In genomic region chr13:65242319-65242787, GRCm38 (mm10) we compare ENCODE assay signal across 9 mouse cellular contexts. TPM values are rescaled to one million over a fixed set of nuclear protein-coding genes. Genes with fewer than 3 reads are reported as not detected.
DNase-seq lines count a peak whose midpoint lies in the region; ATAC-seq and TF ChIP-seq lines count a peak whose summit lies in the region.
"Had no signal": no experiment of that assay in that cellular context is flagged by ENCODE, and none has a peak within 500 bp of the region (broad histone marks: within the 10 kb centered on the region; RNA-seq: fewer than 3 reads in every experiment).

No protein-coding gene starts in this region.

- no peak for TF ChIP-seq EP300 in heart, adult 2 months (IDR thresholded peaks at IDR 0.05; ENCODE audit: insufficient read depth, low read depth, low read length)

- H3K9me3 ChIP-seq in limb, embryonic 15.5 days, result 0 out of 2 replicates have a peak, but pooled peaks cover 5% of the 10 kb centered on the region
- no peaks in the 10 kb centered on the region for H3K9me3 ChIP-seq in stomach, embryonic 15.5 days

- no peaks in the 10 kb centered on the region for H3K27me3 ChIP-seq in heart, adult 2 months (ENCODE audit: control insufficient read depth, insufficient read depth, low read length)
- H3K27me3 ChIP-seq in limb, embryonic 15.5 days, result no peaks in the 10 kb centered on the region
- no peaks in the 10 kb centered on the region for H3K27me3 ChIP-seq in stomach, embryonic 15.5 days (replicated peaks)
- H3K27me3 ChIP-seq: Patski had no signal

- no peaks in the 10 kb centered on the region for H3K79me2 ChIP-seq in heart, adult 2 months (replicated peaks; ENCODE audit: control insufficient read depth, insufficient read depth, low read length)

- TF ChIP-seq CTCF in heart, adult 2 months (IDR thresholded peaks at IDR 0.05), result no peak
- TF ChIP-seq CTCF in embryonic fibroblast, embryonic 13.5 days (IDR thresholded peaks at IDR 0.05; ENCODE audit: borderline replicate concordance, insufficient read depth, low read length), result no peak

- H3K4me2 ChIP-seq in limb, embryonic 15.5 days, result peak overlapping the region; percentile 98
- H3K4me2 ChIP-seq in stomach, embryonic 15.5 days, result peak overlapping the region; percentile 97

- H3K9ac ChIP-seq in heart, adult 2 months (ENCODE audit: low read depth, low read length), result no peak overlapping the region; the same call in 1 of the 2 replicates
- peak overlapping the region; percentile 67; the same call in 1 of the 2 replicates for H3K9ac ChIP-seq in limb, embryonic 15.5 days
- H3K9ac ChIP-seq in stomach, embryonic 15.5 days, result no peak overlapping the region

- peaks cover 2% of the 10 kb centered on the region; the same call in 1 of the 2 replicates for H3K4me1 ChIP-seq in heart, adult 2 months (ENCODE audit: control insufficient read depth, insufficient read depth, low read length)
- H3K4me1 ChIP-seq in embryonic fibroblast, embryonic 13.5 days (ENCODE audit: control insufficient read depth, insufficient read depth, low read length), result no peaks in the 10 kb centered on the region
- H3K4me1 ChIP-seq in limb, embryonic 15.5 days, result peaks cover 16% of the 10 kb centered on the region
- H3K4me1 ChIP-seq in stomach, embryonic 15.5 days, result peaks cover 10% of the 10 kb centered on the region

- no peak for DNase-seq in heart, adult 2 months
- DNase-seq in heart, postnatal 10 days, result no peak
- peak; percentile 10 for DNase-seq in 416B (ENCODE audit: low read depth)
- DNase-seq in adrenal gland, postnatal 4 days (ENCODE audit: low spot score in 2 of 2), result no peak

- H3K4me3 ChIP-seq in heart, adult 2 months, result peak overlapping the region; percentile 78
- H3K4me3 ChIP-seq in embryonic fibroblast, embryonic 13.5 days (ENCODE audit: insufficient read depth, low read length), result peak overlapping the region; percentile 61
- H3K4me3 ChIP-seq in limb, embryonic 15.5 days, result peak overlapping the region; percentile 79
- peak overlapping the region; percentile 64 for H3K4me3 ChIP-seq in stomach, embryonic 15.5 days (replicated peaks)

- no peak for ATAC-seq in limb, embryonic 15.5 days (ENCODE audit: insufficient number of reproducible peaks, low FRiP score, low TSS enrichment, low read depth)
- ATAC-seq in stomach, embryonic 15.5 days (ENCODE audit: insufficient read depth, low FRiP score, low read depth), result no peak
- ATAC-seq in inflammation-experienced regulatory T-cells, adult 6 months, result no peak
- ATAC-seq: Patski had no signal

- 24% methylated on average over 27 of the region's 27 CpGs for WGBS in heart, adult 2 months
- 32% methylated on average over 27 of the region's 27 CpGs for WGBS in limb, embryonic 15.5 days
- WGBS in stomach, embryonic 15.5 days, result 33% methylated on average over 27 of the region's 27 CpGs

- intact Hi-C loops in heart, adult 2 months (cut with DNase I), result loop anchor here (10.0 kb wide), 1 partner anchor 798 kb away; no protein-coding TSS in a partner anchor
- intact Hi-C loops in heart, postnatal 10 days (cut with DNase I), result loop anchor here (5.0 to 10.0 kb wide), 2 partner anchors 130 to 808 kb away; partner anchors contain the start of genes Cdk20 and Mfsd14b

- no peaks in the 10 kb centered on the region for H3K36me3 ChIP-seq in heart, adult 2 months (ENCODE audit: control insufficient read depth, insufficient read depth, low read length)
- 0 out of 2 replicates have a peak, but pooled peaks cover 3% of the 10 kb centered on the region for H3K36me3 ChIP-seq in limb, embryonic 15.5 days
- no peaks in the 10 kb centered on the region for H3K36me3 ChIP-seq in stomach, embryonic 15.5 days

- no peak for TF ChIP-seq POLR2A in heart, adult 2 months (IDR thresholded peaks at IDR 0.05; ENCODE audit: insufficient read depth, low read depth, low read length)
- no peak for TF ChIP-seq POLR2A in embryonic fibroblast, embryonic 13.5 days (IDR thresholded peaks at IDR 0.05; ENCODE audit: low read depth, low read length)

- no peak overlapping the region for H3K27ac ChIP-seq in heart, adult 2 months
- H3K27ac ChIP-seq in embryonic fibroblast, embryonic 13.5 days (ENCODE audit: insufficient read depth, low read length), result no peak overlapping the region
- no peak overlapping the region for H3K27ac ChIP-seq in limb, embryonic 15.5 days
- H3K27ac ChIP-seq in stomach, embryonic 15.5 days, result no peak overlapping the region

RNA-seq across cellular contexts. Expression of gene Gm10775, which starts 17.0 kb away (rescaled TPM):
- total RNA-seq in heart, adult 2 months (2021), result not detected
- not detected in 2 replicates for polyA plus RNA-seq in heart, adult 2 months (2012; rRNA removed)
- not detected for total RNA-seq in heart, postnatal 10 days (2021)
- polyA plus RNA-seq in embryonic fibroblast, embryonic 13.5 days (2011; ENCODE audit: insufficient read length, low read depth, missing spikeins), result not detected in 2 replicates
- polyA plus RNA-seq in limb, embryonic 15.5 days (2015; fragmentation: Nextera tagmentation; extraction: Ambion mirVana), result not detected in 2 replicates
- not detected in 2 replicates for polyA plus RNA-seq in stomach, embryonic 15.5 days (2015; fragmentation: Nextera tagmentation; extraction: Ambion mirVana)
- not detected for polyA plus RNA-seq in inflammation-experienced regulatory T-cells, adult 6 months (2017; shearing (Covaris generic))
- total RNA-seq in adrenal gland, postnatal 4 days (2021), result not detected
- polyA plus RNA-seq: Patski had no signal

RNA-seq across cellular contexts. Expression of gene Zfp369, which starts 36.3 kb away (rescaled TPM):
- 10 to 100 TPM; 21.2 to 23.3 TPM for total RNA-seq in heart, adult 2 months (2021)
- polyA plus RNA-seq in heart, adult 2 months (2012; rRNA removed), result 11.0 and 18.6 TPM in 2 replicates
- 10 to 100 TPM; 28.3 to 39.0 TPM for total RNA-seq in heart, postnatal 10 days (2021)
- polyA plus RNA-seq in embryonic fibroblast, embryonic 13.5 days (2011; ENCODE audit: insufficient read length, low read depth, missing spikeins), result 23.8 and 26.9 TPM in 2 replicates
- polyA plus RNA-seq in limb, embryonic 15.5 days (2015; fragmentation: Nextera tagmentation; extraction: Ambion mirVana), result 11.3 and 12.4 TPM in 2 replicates
- 9.0 and 11.2 TPM in 2 replicates for polyA plus RNA-seq in stomach, embryonic 15.5 days (2015; fragmentation: Nextera tagmentation; extraction: Ambion mirVana)
- 10 to 100 TPM in 2 of 3 experiments, 1 to 10 TPM in 1; 8.7 to 18.9 (median 18.0) TPM for polyA plus RNA-seq in inflammation-experienced regulatory T-cells, adult 6 months (2017; shearing (Covaris generic))
- total RNA-seq in adrenal gland, postnatal 4 days (2021), result 10 to 100 TPM; 41.4 to 45.7 TPM

RNA-seq across cellular contexts. Expression of gene Nlrp4f, which starts 36.6 kb away (rescaled TPM):
- not detected for total RNA-seq in heart, adult 2 months (2021)
- not detected in 2 replicates for polyA plus RNA-seq in heart, adult 2 months (2012; rRNA removed)
- total RNA-seq in heart, postnatal 10 days (2021), result not detected
- not detected in 2 replicates for polyA plus RNA-seq in embryonic fibroblast, embryonic 13.5 days (2011; ENCODE audit: insufficient read length, low read depth, missing spikeins)
- not detected in 2 replicates for polyA plus RNA-seq in limb, embryonic 15.5 days (2015; fragmentation: Nextera tagmentation; extraction: Ambion mirVana)
- polyA plus RNA-seq in stomach, embryonic 15.5 days (2015; fragmentation: Nextera tagmentation; extraction: Ambion mirVana), result not detected in 2 replicates
- polyA plus RNA-seq in inflammation-experienced regulatory T-cells, adult 6 months (2017; shearing (Covaris generic)), result not detected
- total RNA-seq in adrenal gland, postnatal 4 days (2021), result under 1 TPM in 1 of 2 experiments, not detected in 1; 0.39 TPM
- polyA plus RNA-seq: Patski had no signal
